Mouse (Mus musculus) adrenal gland, postnatal 14 days (tissue): ENCODE measurements at regions not wholly inside any gene's neighbourhood (a gene's known extent, or its start where the extent isn't known, plus 50 kb on each side); places are given as distances from the start of the nearest gene placed in this dataset.

Experiments used
- DNase-seq: peaks from one replicate; pipeline ENCODE4 v3.0.0; 2021; ENCODE audit warnings: mixed read lengths

DNA sequence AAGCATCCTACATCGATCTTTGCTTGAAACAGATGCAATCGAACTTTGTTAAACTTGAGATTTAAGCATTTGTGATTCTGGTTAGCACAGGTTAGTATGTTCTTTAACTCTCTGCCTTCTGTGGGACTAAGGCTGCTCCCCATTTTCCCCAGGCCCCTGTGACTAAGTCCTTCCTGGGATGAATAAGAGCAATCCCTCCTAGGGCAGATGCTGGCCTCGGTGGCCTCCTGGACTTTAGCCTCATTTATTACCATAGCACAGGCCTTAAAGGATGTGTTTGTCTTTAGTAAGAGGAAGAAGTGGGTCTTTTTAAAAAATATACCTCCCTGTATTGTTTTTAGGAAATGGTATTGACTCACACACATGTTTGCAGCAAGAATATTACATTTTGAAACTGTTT lies 599.9 kb downstream of the Dok5 start:
- DNase-seq, result no peak

DNA sequence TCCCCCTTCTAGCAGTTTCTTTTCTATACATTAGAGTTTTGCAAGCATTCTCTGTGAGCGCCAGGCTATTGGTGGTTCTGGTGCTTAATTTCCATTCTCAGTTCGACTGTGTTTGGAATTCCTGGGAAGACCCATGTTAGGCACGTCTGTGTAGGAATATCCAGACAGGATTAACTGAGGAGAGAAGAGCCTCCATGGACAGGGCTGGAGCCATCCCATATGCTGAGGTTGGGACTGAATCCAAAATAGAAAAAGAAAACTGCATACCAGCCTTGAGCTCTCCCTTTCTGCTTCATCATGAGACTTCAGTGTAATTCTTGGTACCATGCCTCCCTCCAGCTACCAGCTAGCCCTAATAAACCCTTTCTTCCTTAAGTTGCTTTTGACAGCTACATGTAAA lies 595.3 kb downstream of the Dok5 start:
- DNase-seq, result no peak

DNA sequence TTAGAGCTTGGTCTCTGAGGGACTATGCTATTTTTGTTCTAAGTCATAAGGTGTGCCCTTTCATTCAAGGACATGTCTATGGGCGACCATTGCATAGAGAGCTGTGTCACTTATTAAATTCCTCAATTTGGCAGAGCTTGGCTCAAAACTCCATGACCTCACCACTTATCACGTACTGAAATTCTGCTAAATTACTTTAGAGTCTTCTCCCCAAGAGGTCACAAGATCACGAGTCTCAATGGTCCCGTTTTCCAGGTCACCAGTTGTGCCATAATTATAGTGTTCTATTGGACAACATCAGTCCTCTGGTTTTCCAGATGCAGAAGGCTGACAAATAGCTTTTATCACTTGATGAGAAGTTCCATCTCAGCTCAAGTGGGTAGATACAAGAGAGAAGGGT lies 576.9 kb downstream of the Dok5 start:
- DNase-seq, result no peak

DNA sequence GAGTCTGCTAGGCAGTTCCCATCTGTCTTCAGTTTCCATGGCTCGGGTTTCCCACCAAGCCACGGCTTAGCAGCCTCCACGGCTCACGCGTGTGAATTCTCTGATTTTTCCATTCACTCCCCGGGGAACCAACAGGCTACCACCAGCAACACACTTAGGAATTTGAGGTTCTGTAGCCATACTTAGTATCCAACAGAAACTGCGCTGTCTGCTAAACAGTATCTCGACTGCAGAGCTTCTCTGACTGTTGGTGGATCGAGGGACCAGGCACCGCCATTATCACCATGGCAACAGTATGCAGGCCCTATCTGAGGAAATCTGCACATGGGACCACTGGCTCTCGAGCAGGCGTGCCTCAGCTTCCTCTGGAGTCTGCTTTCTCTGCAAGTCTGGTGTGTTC lies 574.4 kb downstream of the Dok5 start:
- no peak for DNase-seq

DNA sequence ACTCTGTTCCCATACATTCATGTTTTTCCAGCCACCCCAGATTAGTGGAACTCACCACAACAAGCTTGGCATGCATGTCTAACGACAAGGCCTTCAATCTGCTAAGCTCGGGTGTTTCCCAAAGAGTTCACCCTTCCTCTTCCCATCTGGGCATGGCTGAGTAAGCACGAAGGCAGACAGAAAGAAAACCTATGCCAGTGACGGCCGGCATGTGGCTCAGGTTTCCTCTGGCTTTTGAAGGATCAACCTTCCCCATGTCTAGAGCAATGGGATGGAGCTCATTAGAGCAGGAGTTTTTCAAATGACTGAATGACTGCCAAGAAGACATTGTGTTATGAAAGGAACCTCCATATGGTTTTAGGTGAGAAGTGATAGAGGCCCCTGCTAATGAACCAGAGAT lies 566.9 kb downstream of the Dok5 start:
- DNase-seq, result no peak

DNA sequence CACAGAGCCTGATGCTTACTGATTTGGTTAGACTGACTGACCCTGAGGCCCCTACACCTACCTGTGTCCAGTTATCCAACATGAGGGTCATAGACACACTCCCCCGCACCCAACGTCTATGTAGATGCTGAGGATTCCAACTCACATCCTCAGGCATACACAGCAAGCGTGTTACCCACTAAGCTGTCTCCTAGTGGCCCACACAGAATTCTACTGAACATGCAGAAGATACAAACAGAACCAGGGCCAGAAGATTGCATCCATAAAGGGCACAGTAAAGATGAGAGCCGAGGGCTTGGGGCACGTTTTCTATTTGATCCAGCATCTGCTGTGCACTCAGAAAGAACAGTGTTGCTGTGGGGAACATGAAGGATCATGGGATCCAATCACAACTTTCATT lies 564.0 kb downstream of the Dok5 start:
- DNase-seq, result no peak

DNA sequence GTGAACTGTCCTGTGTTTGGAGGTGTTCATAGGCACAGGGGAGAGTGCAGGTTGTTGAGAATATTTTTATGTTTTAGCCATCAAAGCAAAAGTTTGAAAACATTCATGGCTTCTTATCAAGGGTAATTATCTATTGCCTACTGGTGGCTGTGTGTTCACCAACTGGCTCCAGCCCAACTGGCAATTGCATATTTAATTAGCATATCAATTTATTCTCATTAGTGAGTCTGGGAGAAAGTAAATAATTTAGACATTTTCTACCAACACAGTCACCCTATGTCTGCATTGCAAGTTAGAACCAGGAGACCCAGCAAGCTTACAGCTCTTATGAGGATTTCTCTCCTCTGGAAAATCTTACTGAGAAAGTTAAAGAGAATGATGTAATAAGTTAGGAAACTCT lies 561.0 kb downstream of the Dok5 start:
- no peak for DNase-seq

DNA sequence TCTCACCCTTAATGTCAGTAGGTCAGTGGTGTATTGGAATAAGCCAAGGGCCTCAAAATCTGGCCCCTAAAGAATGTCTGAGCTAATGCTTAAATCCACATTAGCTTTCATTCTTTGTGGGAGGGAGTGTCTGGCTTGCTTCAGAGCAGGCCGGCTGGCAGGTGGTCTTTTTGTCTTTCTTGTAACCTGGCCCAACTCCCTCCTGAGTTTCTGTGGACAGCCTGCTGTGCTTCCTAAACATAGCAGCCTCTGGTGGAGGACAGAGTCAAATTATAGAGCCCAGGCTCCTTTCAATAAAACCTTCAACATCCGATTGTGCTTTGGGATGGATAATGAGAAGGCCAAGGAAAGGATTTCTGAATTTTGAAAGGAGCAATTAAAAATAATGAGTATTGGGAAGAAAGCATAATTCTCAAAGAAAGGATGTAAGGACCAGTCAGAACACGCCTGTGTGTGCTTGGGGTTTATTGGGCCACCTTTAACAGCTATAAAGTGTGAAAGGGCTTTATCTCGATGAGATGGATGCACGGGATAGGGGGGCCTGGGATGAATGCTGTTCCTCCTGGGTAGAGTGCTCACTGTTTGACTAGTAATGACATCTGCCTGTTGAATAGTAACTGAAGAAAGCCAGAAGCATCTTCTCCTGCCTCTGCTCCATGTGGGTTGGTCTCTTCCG lies 554.2 kb downstream of the Dok5 start:
- no peak for DNase-seq

DNA sequence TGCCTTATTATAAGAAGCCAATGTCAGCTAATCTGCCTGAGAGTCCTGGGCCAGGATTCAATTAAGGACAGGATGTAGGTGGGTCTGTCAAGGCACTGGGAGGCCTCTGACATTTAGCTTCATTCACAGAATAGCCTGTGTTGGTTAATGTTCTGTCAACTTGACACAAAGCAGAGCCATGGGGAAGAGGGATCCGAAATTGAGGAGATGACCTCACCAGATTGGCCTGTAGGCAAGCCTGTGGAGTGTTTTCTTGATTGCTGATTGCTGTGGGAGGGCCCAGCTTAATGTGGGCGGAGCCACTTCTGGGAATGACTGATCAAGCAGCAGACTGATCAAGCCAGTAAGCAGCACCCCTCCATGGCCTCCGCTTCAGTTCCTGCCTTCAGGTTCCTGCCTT lies 548.5 kb downstream of the Dok5 start:
- DNase-seq, result peak; percentile 7

DNA sequence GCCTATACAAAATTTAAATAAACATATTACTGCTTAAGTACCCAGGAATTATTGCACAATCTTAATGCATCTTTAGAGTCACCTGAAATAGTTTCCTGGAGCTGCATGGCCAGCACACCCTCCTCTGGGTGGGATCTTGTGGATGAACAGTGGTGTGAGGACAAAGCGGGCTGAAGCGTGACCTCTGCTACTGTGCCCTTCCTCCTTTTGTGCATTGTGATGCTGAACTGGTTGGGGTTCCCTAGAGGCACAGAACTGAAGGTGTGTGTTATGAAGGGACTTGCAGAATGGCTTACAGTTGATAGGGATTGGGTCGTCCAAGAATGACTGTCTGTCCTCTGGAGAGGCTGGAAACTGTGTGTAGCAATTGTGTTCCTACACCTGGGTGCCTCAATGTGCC lies 547.7 kb downstream of the Dok5 start:
- no peak for DNase-seq

DNA sequence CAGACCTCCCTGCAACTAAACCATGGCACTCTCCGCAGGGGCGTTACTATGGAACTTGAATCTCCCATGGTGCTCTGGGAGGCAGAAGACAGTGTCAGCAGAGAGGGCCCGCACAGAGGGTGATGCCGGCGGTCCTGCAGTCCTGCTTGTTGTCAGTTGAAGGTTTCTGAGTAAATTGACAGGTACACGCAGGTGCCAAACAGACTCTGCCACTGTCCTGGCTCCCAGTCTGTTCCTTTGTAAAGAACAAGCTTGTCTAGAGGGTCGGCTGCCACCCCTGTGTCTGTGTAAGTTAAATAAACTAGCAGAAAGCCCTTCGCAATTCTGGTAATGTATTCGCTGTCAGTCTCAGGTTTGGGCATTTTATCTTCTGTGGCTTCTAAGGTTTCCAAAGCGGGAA lies 521.6 kb downstream of the Dok5 start:
- no peak for DNase-seq

DNA sequence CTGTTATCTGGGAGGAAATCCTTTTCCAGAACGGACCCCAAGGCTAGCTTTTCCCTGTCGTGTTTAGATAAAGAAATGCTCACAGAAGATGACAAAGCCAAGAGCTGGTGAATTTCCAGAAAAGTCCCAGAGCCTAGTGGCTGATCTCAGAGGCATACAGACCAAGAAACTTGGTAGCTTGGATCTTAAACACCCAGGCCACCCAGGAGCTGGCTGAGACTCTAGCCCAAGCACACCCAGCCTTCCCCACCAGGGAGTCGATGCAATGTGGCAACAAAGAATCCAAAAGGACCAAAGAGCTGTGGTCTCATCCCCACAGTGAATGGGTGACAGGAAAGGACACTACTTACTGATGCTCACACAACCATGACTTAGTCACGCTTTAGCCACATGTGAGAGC lies 513.8 kb downstream of the Dok5 start:
- DNase-seq, result no peak

DNA sequence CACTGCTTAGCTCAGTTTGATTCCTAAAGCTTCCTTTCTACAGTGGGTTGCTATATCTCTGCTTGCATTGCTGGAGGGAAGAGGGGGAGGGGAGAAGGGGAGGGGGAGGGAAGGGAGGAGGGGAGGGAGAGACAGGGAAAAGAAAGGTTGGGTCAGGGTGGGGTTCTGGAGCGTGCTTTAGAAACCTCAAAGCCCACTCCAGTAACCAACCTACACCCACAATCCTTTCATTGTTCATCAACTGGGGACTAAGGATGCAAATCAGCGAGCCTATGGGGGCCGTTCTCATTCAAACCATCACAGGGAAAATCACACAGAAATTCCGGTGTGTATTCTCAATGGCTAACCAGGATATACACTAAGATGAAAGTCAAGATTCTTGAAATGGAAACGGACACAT lies 510.7 kb downstream of the Dok5 start:
- DNase-seq, result no peak

DNA sequence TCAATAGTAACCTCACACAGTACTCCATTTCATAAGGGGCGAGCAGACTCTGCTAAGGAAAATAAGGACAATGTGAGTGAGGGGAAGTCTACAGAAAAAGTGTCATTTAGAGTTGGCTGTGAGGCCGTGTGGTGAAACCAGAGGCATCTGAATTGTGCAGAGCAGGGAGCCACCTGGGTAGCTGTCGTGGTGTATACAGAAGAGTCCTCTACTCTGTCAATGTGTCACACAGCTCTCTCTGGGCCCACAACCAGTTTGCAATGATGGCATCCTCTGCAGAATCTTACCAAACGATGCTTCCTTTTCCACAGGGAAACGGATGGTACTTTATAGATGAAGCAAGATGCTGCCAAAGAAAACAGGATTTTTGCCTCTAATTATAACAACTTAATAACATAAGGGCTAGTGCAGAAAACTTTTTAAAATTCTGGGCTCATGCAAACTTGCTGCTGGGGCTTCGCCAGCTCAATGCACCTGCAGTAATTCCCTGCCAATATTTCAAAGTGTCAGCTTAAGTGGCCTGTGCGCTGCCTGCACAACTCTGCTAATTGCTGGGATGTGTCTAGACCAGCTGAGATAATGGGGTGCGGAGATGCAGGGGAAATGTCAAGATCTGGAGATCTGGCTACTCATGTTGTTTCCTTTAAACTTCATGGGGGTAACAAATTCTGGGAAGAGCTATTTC lies 505.8 kb downstream of the Dok5 start:
- DNase-seq, result no peak

DNA sequence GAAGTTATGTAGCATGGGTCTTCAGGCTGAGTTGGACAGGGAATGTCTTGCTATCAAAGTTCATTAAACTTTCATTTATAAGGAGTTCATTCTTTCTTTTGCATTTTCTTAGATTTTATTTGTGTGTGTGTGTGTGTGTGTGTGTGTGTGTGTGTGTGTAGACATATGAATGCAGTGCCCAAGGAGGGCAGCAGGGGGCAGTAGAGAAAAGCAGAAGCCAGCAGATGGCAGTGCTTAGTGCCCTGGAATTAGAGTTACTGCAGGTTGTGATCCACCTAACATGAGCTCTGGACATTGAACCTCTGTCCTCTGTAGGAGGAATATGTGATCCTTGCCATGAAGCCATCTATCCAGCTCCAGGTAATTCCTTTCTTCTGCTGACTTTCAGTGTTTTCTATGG lies 501.2 kb downstream of the Dok5 start:
- DNase-seq, result no peak

DNA sequence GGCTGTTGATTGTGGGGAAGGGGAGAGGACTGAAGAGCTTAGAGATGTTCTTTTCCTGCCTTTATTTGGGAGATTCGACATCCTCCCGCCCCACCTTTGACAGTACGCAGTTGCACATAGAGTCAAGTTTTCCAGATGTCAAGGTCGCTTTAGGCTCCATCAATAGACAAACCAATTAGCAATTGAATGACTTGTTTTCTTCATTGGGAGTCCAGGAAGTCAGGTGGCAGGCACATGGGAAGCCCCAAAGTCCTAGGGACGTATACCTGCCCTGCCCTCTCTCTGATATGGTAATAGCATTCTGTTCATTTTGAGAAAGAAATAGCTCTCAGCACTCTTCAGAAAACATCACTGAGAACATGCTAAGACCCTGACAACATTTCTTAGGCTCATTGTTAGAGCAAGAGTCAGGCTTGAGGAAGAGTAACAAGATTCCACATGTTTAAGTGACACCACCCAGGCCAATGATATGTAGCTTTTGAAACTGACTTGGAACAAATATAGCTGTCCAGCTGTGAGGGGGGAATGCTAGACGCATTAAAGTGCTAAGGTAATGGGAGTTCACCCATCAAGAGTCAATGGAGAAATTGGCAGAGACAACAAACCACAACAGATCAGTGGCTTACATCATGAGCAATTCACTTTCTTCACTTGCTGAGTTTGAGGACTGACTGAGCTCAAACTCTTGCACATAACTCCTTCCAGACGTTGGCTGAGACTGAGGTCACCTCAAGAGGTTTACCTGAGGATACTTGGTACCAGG lies 499.9 kb downstream of the Dok5 start:
- DNase-seq, result no peak

DNA sequence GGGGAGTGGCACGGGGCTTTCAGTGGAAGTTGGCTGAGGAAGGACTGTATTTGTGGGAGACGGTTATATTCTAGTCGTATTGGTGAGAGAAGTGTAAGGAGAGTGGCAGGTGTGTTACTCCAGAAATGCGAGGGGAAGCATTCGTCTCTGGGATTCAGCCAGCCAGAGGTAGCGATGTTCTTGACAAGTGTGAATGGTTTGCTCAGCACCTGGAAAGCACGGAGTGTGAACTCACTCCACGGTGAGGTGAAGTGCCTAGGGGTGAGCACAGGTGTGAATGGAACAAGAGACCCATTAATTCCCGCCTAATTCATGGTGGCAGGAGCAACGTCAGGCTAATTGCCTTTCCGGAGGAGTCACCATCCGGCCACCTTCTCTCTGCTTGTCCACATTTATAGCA lies 498.9 kb downstream of the Dok5 start:
- DNase-seq, result no peak

DNA sequence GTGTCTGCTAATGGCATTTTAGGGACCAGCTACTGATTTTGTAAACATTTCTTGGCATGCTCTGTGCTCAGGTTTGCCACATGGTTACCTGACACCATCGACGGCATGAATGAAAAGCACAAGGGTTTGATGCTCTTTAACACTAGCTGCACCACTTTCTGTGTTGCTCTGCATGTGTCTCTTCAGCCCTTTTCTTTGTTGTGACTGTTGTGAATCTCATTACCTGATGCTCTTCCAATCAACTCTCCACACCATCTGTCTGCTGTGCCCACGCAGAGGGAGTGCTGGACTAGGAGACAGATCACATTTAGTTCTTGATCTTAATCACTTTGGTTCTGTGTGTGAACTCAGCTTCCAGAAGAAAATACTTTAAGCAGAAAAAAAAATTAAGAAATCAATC lies 496.6 kb downstream of the Dok5 start:
- DNase-seq, result no peak

DNA sequence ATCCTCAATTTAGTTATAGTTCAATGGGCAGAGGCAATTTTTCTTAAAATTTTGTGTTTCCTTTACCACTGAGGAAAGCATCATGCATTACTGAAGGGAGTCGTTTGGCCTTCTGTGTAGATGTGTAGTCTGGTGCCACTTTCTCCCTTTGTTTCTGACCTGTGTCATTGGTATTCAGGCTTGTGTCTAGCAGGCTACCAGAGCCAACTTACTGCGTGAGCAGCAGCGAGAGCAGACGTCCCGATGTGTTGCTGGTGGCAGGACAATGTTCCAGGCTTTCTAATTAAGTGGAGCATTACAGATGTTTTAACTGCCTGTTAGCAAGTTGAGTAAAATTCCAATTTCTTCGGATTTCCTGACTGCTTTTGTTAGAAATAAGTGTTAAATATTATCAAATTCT lies 482.2 kb downstream of the Dok5 start:
- no peak for DNase-seq

DNA sequence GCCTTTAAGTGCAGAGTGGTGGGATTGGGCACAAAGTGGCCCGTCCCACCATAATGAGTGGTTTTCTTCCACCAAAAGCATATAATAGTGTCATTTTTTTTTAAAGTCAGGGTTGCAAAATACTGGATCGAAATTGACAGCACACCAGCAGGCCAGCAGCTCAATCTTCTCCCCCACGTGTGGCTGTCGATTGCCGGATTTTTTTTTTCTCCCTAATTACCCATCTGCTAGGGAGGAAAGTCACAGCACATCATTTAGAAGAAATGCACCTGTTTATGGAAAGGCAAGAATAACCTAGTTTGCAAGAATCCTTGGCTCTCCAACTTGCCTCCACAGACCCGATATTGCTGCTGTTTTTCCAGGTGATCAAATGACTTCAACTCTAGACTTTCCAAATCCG lies 464.9 kb downstream of the Dok5 start:
- no peak for DNase-seq

DNA sequence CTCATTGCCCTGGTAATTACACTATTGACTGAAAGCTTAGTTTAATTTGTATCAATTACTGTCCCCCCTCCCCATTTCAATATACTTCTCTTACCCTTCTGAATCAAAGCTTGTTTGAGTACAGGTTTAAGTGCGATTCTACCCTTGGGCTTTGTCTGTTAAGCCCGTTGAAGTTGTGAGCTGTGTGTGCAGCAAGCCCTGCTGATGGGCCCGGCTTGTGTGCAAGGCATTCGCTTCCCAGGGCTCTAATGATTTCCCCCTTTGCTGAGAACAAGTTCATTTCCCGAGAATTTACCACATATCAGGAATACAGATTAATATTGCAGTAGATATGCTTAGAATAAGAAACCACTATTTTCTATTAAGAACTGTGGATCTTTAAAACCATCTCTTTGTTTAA lies 460.6 kb downstream of the Dok5 start:
- no peak for DNase-seq
